Mouse (Mus musculus) macrophage (primary cell): ENCODE data around the gene Msx1. TPM values are rescaled to one million over a fixed set of nuclear protein-coding genes. Genes with fewer than 3 reads are reported as not detected.

Experiments
- H3K27ac ChIP-seq: fragments of 350-480 bp; formaldehyde crosslinking; 2 replicates; pipeline ENCODE4 v1.9.0; 2021
- H3K36me3 ChIP-seq: fragments of 350-480 bp; formaldehyde crosslinking; 2 replicates; pipeline ENCODE4 v1.9.0; 2021; ENCODE audit errors: inconsistent target
- H3K4me3 ChIP-seq: fragments of 350-480 bp; formaldehyde crosslinking; 2 replicates; pipeline ENCODE4 v1.9.0; 2021; ENCODE audit errors: inconsistent target
- H3K79me2 ChIP-seq: fragments of 350-480 bp; formaldehyde crosslinking; 2 replicates; pipeline ENCODE4 v1.9.0; 2021; ENCODE audit errors: inconsistent target
- WGBS: methylation state at CpG from one replicate; pipeline ENCODE4 v1.1.7; 2026; ENCODE audit warnings: inconsistent platforms; ENCODE audit not compliant: missing documents; 5-methylcytosine and 5-hydroxymethylcytosine counted together
- polyA plus RNA-seq: library from polyadenylated mRNA; stranded (reverse); fragments of 250-400 nt; gene quantifications from 3 replicates; pipeline ENCODE4 v1.2.4, GENCODE M21; 2018; ENCODE audit warnings: inconsistent platforms

Gene Msx1
- polyA plus RNA-seq, 1 experiment from 2014 or later = not detected

GRCm38 (mm10) chr5:37784847-37785391 lies 39.5 kb downstream of the Msx1 start:
- 71% methylated on average over 7 of the region's 9 CpGs for WGBS
- Histone ChIP-seq H3K27ac (no peak overlapping the region), H3K4me3 (no peak overlapping the region), H3K36me3 (no peaks in the 10 kb centered on the region), H3K79me2 (no peaks in the 10 kb centered on the region)

DNA sequence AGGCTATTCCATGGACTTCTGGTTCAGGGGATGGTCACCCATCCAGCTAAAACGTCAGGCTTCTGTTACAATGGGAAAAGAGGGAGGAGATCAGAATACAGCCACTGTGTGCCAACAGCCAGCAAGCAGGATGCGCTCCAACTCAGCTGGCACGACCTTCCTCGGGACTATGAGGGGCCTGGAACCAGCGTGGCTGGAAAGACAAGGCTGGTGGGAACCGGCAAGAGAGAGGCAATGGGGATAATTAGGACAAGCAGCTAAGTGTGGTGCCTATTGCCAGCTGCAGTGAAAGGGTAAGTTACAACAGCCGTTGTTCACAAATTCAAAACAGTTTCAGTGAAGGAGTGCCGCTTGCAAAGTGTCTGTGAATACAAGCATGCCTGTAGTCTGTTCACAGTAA lies 41.1 kb downstream of the Msx1 start:
- Histone ChIP-seq H3K36me3 (no peaks in the 10 kb centered on the region), H3K27ac (no peak overlapping the region), H3K4me3 (no peak overlapping the region), H3K79me2 (no peaks in the 10 kb centered on the region)
- WGBS = 68% methylated on average over 8 of the region's 8 CpGs

DNA sequence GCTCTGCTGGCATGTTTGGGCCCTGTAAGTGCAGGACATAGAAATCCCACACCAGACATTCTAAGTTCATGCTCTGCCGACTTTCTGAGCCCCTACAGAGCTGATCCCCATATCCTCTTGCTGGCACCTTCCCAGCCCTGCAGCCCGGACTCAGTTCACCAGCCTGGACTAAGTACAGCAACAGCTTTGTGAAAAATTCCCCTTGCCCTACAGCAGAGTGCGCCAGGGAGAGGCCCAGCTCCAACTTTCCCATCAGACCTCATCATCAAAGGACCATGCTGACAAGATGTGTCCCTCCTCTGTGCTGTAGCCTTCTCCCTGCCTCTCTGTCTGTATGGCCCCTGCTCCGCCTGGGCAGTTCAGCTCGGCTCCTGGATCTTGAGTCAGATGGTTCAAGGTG lies 48.7 kb downstream of the Msx1 start:
- Histone ChIP-seq H3K36me3 (no peaks in the 10 kb centered on the region), H3K27ac (no peak overlapping the region), H3K4me3 (no peak overlapping the region), H3K79me2 (no peaks in the 10 kb centered on the region)
- WGBS = 59% methylated on average over 5 of the region's 5 CpGs

- no peaks in the 10 kb centered on the region for H3K36me3 ChIP-seq
- no peak overlapping the region for H3K27ac ChIP-seq
- no peaks in the 10 kb centered on the region for H3K79me2 ChIP-seq
- WGBS = 73% methylated on average over 4 of the region's 4 CpGs
- H3K4me3 ChIP-seq = no peak overlapping the region
Measured at GRCm38 (mm10) chr5:37774011-37774410, 50.4 kb downstream of the Msx1 start.

DNA sequence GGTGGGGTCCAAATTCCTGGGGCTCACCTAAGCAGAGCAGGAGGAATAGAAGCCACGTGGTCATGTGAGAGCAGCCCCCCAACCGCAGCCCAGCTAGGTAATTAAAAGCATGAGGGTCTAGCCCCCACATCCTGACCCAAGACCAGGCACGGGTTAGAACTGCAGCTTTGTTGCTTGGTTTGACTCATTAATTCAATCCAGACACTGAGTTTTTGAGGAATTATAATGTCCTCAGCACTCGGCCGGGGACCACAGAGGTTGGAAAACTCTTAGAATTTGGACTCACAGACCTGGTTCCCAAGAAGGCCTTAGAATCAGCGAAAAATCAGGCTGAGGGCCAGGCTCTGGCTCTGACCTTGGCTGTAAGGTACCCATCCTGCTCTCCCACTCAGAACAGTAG lies 53.5 kb downstream of the Msx1 start:
- no peaks in the 10 kb centered on the region for H3K36me3 ChIP-seq
- WGBS = 84% methylated on average over 6 of the region's 6 CpGs
- H3K27ac ChIP-seq = no peak overlapping the region
- no peak overlapping the region for H3K4me3 ChIP-seq
- no peaks in the 10 kb centered on the region for H3K79me2 ChIP-seq

Other genes starting within 250 kb of the Msx1 start
- gene Stk32b, start 107.4 kb downstream of the Msx1 start, polyA plus RNA-seq = not detected in 3 replicates
- gene Cytl1, start 89.1 kb downstream of the Msx1 start, polyA plus RNA-seq = not detected in 3 replicates
- gene Stx18, start 214.2 kb upstream of the Msx1 start, polyA plus RNA-seq = 19.4 to 32.7 TPM (median 21.8 TPM) in 3 replicates